Mouse (Mus musculus) midbrain, embryonic 14.5 days (tissue): ENCODE results near the gene Strn4. TPM values are rescaled to one million over a fixed set of nuclear protein-coding genes. Genes with fewer than 3 reads are reported as not detected.

Source experiments
- ATAC-seq: fragments of 200-750 bp; cut with Nextera tagmentation; 2 replicates; pipeline ENCODE4 v1.8.0; 2017; ENCODE audit warnings: moderate number of reproducible peaks, moderate library complexity; ENCODE audit not compliant: low FRiP score, low TSS enrichment
- DNase-seq: peaks from one replicate; pipeline ENCODE4 v3.0.0-alpha.2; 2015
- H3K27ac ChIP-seq: fragments of 300-500 bp; sonication (generic); replicated peaks from 2 replicates; pipeline ENCODE4 v1.5.1; 2014; ENCODE audit warnings: mild to moderate bottlenecking, low read depth, low read length, moderate library complexity
- H3K27me3 ChIP-seq: fragments of 300-500 bp; sonication (generic); 2 replicates; pipeline ENCODE4 v1.6.1; 2014; ENCODE audit warnings: low read length, control low read depth, mixed read lengths; ENCODE audit not compliant: control insufficient read depth, insufficient read depth
- H3K36me3 ChIP-seq: fragments of 300-500 bp; sonication (generic); 2 replicates; pipeline ENCODE4 v1.6.1; 2014; ENCODE audit warnings: low read length, control low read depth; ENCODE audit not compliant: control insufficient read depth, insufficient read depth
- H3K4me1 ChIP-seq: fragments of 300-500 bp; sonication (generic); 2 replicates; pipeline ENCODE4 v1.6.1; 2014; ENCODE audit warnings: mild to moderate bottlenecking, antibody characterized with exemption, low read length, control low read depth; ENCODE audit not compliant: control insufficient read depth, insufficient read depth
- H3K4me2 ChIP-seq: fragments of 300-500 bp; sonication (generic); 2 replicates; pipeline ENCODE4 v1.6.1; 2014; ENCODE audit warnings: mild to moderate bottlenecking, low read length, moderate library complexity
- H3K4me3 ChIP-seq: fragments of 300-500 bp; sonication (generic); replicated peaks from 2 replicates; pipeline ENCODE4 v1.5.1; 2014; ENCODE audit warnings: low read depth, low read length
- H3K9ac ChIP-seq: fragments of 300-500 bp; sonication (generic); replicated peaks from 2 replicates; pipeline ENCODE4 v1.6.1; 2014; ENCODE audit warnings: mild to moderate bottlenecking, low read length, moderate library complexity
- H3K9me3 ChIP-seq: fragments of 300-500 bp; sonication (generic); 2 replicates; pipeline ENCODE4 v1.6.1; 2016; ENCODE audit warnings: low read length, control low read depth, mixed read lengths; ENCODE audit not compliant: control insufficient read depth
- whole genome bisulfite sequencing: fragments of 180-500 bp; shearing (Covaris S2); extraction: QIAGEN DNeasy Blood & Tissue Kit; methylation state at CpG from one replicate; pipeline ENCODE4 v1.1.7; 2014; 5-methylcytosine and 5-hydroxymethylcytosine counted together
- polyA plus RNA-seq: library from polyadenylated mRNA; unstranded; fragments of >200 nt; fragmentation: Nextera tagmentation; extraction: Ambion mirVana; gene quantifications from 2 replicates; pipeline ENCODE4 v1.2.1, GENCODE M21; 2014

Gene Strn4
- polyA plus RNA-seq, 1 experiment from 2014 or later = 213 TPM

DNA sequence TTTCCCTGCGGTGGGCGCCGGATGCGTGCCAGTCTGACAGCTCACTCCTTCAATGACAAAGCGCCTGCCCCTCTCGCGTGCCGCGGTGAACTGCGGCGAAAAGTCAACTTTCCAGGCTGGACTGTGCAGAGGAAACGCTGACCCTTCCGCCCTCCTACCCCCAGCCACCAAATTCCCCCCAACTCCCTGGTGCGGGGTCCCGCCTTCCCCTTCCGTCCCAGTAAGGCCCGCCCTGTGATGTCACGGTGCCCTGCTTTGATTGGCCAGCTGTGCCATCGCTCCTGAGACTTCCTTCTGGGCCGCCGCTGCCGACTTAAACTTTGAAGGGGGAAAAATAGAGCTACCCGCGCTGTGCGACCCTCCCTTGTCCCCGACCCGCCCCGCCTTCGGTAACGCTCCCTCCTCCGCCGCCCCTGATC, 27.0 kb downstream of the Strn4 start, which contains the start of gene Prkd2:
TSS of gene Prkd2 (plus strand) at position 258 of the 419 bp plus-strand sequence.
- H3K4me1 ChIP-seq = peaks cover 12% of the 10 kb centered on the region
- H3K36me3 ChIP-seq = peaks cover 42% of the 10 kb centered on the region
- peak within 1 kb of the TSS; percentile 40 for H3K9ac ChIP-seq
- H3K9me3 ChIP-seq = no peaks in the 10 kb centered on the region
- peak within 1 kb of the TSS; percentile 64 for H3K27ac ChIP-seq
- WGBS = 1% methylated on average over 32 of the region's 32 CpGs
- DNase-seq (peak; percentile 93), ATAC-seq (peak; percentile 88)
- peak within 1 kb of the TSS; percentile 96 for H3K4me2 ChIP-seq
- no peaks in the 10 kb centered on the region for H3K27me3 ChIP-seq
- peak within 1 kb of the TSS; percentile 53 for H3K4me3 ChIP-seq

DNA sequence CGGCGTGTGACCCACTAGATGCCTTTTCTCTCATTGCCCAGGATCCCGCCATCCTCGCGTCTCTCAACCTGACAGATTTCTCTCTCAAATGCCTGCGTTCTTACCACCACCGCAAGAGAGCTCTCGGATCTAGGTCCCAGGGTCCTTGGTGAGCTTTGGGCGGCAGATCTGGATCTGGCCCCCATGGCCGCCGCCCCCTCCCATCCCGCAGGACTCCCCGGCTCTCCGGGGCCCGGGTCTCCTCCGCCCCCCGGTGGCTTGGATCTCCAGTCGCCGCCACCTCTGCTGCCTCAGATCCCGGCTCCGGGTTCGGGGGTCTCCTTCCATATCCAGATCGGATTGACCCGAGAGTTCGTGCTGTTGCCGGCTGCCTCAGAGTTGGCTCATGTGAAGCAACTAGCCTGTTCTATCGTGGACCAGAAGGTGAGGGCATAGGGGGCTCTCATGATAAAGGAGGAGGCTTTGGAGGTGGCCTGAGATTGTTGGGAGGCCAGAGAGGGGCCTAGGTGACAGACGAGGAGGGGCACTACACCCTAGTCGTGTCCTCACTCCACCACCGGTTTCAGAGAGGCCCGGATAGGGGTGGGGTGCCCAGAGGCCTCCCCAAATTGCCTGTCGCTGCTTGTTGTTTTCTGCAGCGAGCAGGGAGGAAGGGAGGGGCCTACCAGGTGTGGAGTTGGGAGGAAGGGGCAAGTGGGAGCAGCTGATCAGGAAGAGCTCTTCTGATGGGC, 27.9 kb downstream of the Strn4 start:
- WGBS = 2% methylated on average over 33 of the region's 33 CpGs
- Histone ChIP-seq H3K27ac (0 out of 2 replicates have a peak overlapping the region, but pooled peaks have one; percentile 61), H3K4me2 (peak overlapping the region; percentile 96), H3K36me3 (peaks cover 33% of the 10 kb centered on the region), H3K4me1 (peaks cover 12% of the 10 kb centered on the region), H3K9ac (peak overlapping the region; percentile 40), H3K27me3 (no peaks in the 10 kb centered on the region), H3K4me3 (peak overlapping the region; percentile 53), H3K9me3 (no peaks in the 10 kb centered on the region)
- no peak for ATAC-seq
- peak; percentile 55 for DNase-seq

DNA sequence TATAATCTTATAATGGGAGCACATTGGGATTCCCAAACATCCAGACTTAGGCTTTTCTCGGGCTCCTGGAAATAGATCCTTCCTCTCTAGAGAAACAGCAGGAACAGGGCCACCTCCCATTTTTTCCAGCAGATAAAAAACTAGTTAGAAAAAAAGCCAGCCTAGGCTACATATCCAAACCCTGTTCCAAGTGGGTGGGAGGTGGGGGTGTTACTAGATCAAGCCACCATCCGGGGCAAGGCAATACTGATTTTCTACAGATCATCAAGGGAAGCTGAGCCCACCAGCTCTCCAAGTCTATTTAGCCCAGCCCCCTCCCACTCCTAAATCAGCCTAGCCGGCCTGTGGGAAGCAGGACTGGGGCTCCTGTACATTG, 29.0 kb downstream of the Strn4 start:
- H3K36me3 ChIP-seq = peaks cover 29% of the 10 kb centered on the region
- ATAC-seq = no peak
- H3K4me1 ChIP-seq = peaks cover 12% of the 10 kb centered on the region
- H3K27me3 ChIP-seq = no peaks in the 10 kb centered on the region
- 0 out of 2 replicates have a peak overlapping the region, but pooled peaks have one; percentile 53 for H3K4me3 ChIP-seq
- WGBS = 60% methylated on average over 3 of the region's 3 CpGs
- H3K9me3 ChIP-seq = no peaks in the 10 kb centered on the region
- H3K4me2 ChIP-seq = peak overlapping the region; percentile 96; the same call in 1 of the 2 replicates
- DNase-seq = no peak
- no peak overlapping the region for H3K9ac ChIP-seq
- H3K27ac ChIP-seq = no peak overlapping the region

DNA sequence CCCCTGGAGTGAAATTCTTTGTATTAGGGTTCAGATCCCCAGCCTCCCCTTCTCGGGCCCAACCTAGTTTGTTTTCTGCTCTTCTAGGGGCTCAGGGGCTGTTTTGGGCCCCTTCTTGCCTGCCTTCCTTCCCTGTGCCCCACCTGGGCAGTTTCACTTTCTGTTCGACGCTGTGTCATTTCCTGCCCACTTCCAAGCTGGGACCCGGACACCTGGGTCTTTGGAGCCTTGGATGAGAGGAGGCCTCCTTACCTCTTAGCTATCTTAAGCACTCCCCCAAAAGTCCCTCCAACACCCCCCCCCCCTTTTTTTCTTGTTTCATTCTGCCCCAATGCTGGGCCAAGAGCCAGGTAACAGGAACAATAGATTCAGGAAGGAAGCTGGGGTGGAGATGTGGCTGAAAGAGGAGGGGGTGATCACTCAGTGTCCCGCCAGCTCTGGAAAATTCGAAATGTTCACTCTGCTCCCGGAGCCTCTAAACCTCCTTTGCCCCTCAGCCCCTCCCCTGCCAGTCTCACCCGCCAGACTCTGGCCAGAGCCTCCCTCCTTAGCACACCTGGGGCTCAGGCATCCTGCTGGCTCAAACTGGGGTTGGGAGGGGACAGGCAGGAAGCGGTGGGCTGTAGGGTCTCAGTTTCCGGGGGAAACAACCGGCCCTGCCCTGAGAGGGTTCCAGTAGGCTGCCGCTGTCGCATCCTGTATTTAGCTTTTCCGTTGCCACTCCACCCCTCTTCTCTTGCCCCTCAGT, 29.6 kb downstream of the Strn4 start:
- H3K27ac ChIP-seq = no peak overlapping the region
- peaks cover 29% of the 10 kb centered on the region for H3K36me3 ChIP-seq
- H3K4me1 ChIP-seq = peaks cover 12% of the 10 kb centered on the region
- DNase-seq = no peak
- no peak overlapping the region for H3K9ac ChIP-seq
- H3K9me3 ChIP-seq = no peaks in the 10 kb centered on the region
- ATAC-seq = no peak
- H3K4me2 ChIP-seq = peak overlapping the region; percentile 21; the same call in 1 of the 2 replicates
- 38% methylated on average over 14 of the region's 14 CpGs for WGBS
- no peak overlapping the region for H3K4me3 ChIP-seq
- H3K27me3 ChIP-seq = no peaks in the 10 kb centered on the region

DNA sequence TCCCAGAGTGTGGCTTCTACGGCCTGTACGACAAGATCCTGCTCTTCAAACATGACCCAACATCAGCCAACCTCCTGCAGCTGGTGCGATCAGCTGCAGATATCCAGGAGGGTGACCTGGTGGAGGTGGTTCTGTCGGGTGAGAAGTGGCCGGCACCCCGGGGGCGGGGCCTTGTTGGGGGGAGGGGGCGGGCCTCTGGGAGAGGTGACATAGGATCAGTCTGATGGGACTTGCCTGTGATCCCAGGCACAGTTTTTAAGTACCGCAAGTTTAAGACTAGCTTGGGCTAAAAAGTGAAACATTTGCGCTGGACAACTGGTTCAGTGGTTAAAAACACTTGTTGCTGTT, 30.1 kb downstream of the Strn4 start:
- no peak overlapping the region for H3K27ac ChIP-seq
- 0 out of 2 replicates have a peak overlapping the region, but pooled peaks have one; percentile 5 for H3K4me2 ChIP-seq
- ATAC-seq = no peak
- no peaks in the 10 kb centered on the region for H3K27me3 ChIP-seq
- no peaks in the 10 kb centered on the region for H3K9me3 ChIP-seq
- H3K4me3 ChIP-seq = no peak overlapping the region
- H3K4me1 ChIP-seq = peaks cover 12% of the 10 kb centered on the region
- DNase-seq = no peak
- WGBS = 33% methylated on average over 10 of the region's 10 CpGs
- H3K9ac ChIP-seq = no peak overlapping the region
- peaks cover 29% of the 10 kb centered on the region for H3K36me3 ChIP-seq

DNA sequence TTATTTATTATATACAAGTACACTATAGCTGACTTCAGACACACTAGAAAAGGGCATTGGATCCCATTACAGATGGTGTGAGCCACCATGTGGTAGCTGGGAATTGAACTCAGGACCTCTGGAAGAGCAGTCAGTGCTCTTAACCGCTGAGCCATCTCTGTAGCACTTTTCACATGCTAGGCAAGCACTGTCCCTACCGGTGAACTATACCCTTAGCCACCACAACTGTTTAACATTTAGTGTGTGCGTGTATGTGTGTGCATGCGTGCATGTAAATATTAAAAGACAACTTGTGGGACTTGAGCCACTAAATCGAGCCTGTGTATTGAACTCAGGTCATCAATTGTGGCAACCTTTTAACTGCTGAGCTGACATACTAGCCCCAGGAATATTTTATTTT, 31.1 kb downstream of the Strn4 start:
- Histone ChIP-seq H3K4me2 (no peak overlapping the region), H3K27ac (no peak overlapping the region)
- 94% methylated on average over 5 of the region's 5 CpGs for WGBS

DNA sequence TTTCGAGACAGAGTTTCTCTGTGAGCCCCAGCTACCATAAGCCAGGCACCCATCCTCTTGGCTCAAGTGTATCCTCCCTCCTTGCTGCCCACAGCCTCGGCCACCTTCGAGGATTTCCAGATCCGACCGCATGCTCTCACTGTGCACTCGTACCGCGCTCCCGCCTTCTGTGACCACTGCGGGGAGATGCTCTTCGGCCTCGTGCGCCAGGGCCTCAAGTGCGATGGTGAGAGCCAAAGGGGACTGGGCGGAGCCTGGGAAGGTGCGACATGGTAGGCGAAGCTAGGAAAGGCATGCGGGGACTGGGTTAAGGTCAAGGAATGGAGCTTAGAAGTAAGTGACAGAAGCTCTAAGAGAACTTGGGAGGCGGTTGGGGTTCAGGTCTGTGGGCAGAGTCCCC, 31.8 kb downstream of the Strn4 start:
- Histone ChIP-seq H3K36me3 (peaks cover 24% of the 10 kb centered on the region), H3K27me3 (no peaks in the 10 kb centered on the region), H3K27ac (no peak overlapping the region), H3K9me3 (no peaks in the 10 kb centered on the region), H3K9ac (no peak overlapping the region), H3K4me2 (no peak overlapping the region), H3K4me1 (peaks cover 12% of the 10 kb centered on the region), H3K4me3 (no peak overlapping the region)
- no peak for DNase-seq
- no peak for ATAC-seq
- 86% methylated on average over 19 of the region's 19 CpGs for WGBS

More for the DNA sequence above, 31.1 kb downstream of the Strn4 start:
- Histone ChIP-seq H3K27me3 (no peaks in the 10 kb centered on the region), H3K36me3 (peaks cover 23% of the 10 kb centered on the region), H3K4me3 (no peak overlapping the region), H3K9ac (no peak overlapping the region), H3K9me3 (no peaks in the 10 kb centered on the region), H3K4me1 (peaks cover 12% of the 10 kb centered on the region)
- ATAC-seq = no peak
- no peak for DNase-seq

DNA sequence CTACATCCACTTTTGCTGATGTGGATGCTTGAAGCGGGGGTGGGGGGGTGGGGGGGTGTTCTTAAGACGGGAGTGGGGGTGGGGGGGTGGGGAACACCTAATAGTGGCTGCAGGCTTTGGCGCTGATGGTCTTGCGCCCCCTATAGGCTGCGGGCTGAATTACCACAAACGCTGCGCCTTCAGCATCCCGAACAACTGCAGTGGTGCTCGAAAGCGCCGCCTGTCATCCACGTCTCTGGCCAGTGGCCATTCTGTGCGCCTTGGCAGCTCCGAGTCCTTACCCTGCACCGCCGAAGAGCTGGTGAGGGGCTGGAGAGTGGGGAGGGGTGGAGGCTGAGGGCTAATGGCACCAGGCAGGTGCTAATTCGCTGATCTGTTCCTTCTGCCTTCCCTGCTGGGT, 32.9 kb downstream of the Strn4 start:
- Histone ChIP-seq H3K27ac (no peak overlapping the region), H3K4me2 (no peak overlapping the region), H3K9ac (no peak overlapping the region), H3K27me3 (no peaks in the 10 kb centered on the region), H3K4me3 (no peak overlapping the region), H3K36me3 (peaks cover 32% of the 10 kb centered on the region), H3K4me1 (peaks cover 9% of the 10 kb centered on the region), H3K9me3 (no peaks in the 10 kb centered on the region)
- no peak for ATAC-seq
- peak; percentile 62 for DNase-seq
- 14% methylated on average over 17 of the region's 17 CpGs for WGBS
